Mouse (Mus musculus) liver, postnatal 0 days (tissue): ENCODE measurements at regions not wholly inside any gene's neighbourhood (a gene's known extent, or its start where the extent isn't known, plus 50 kb on each side); places are given as distances from the start of the nearest gene placed in this dataset.

ENCODE experiments used
- ATAC-seq: fragments of 200-750 bp; cut with Nextera tagmentation; 2 replicates; pipeline ENCODE4 v1.8.0; 2017; ENCODE audit warnings: mild to moderate bottlenecking, moderate library complexity
- DNase-seq: peaks from one replicate; pipeline ENCODE4 v3.0.0-alpha.2; 2016
- H3K27ac ChIP-seq: fragments of 300-500 bp; sonication (generic); 2 replicates; pipeline ENCODE4 v1.5.1; 2014; ENCODE audit warnings: antibody characterized with exemption, moderate library complexity, mild to moderate bottlenecking, low read depth
- H3K27me3 ChIP-seq: fragments of 300-500 bp; sonication (generic); 2 replicates; pipeline ENCODE4 v1.6.1; 2014; ENCODE audit warnings: low read length, control low read depth, mixed read lengths; ENCODE audit not compliant: insufficient read depth
- H3K36me3 ChIP-seq: fragments of 300-500 bp; sonication (generic); replicated peaks from 2 replicates; pipeline ENCODE4 v1.6.1; 2014; ENCODE audit warnings: mild to moderate bottlenecking, control low read depth, low read length, moderate library complexity, mixed read lengths; ENCODE audit not compliant: insufficient read depth
- H3K4me1 ChIP-seq: fragments of 300-500 bp; sonication (generic); 2 replicates; pipeline ENCODE4 v1.6.1; 2014; ENCODE audit warnings: antibody characterized with exemption, mild to moderate bottlenecking, control low read depth; ENCODE audit not compliant: insufficient read depth
- H3K4me2 ChIP-seq: fragments of 300-500 bp; sonication (generic); 2 replicates; pipeline ENCODE4 v1.6.1; 2014; ENCODE audit warnings: low read depth, mild to moderate bottlenecking, low read length, moderate library complexity, mixed read lengths
- H3K4me3 ChIP-seq: fragments of 300-500 bp; sonication (generic); 2 replicates; pipeline ENCODE4 v1.5.1; 2014; ENCODE audit warnings: low read depth, low read length
- H3K9ac ChIP-seq: fragments of 300-500 bp; sonication (generic); replicated peaks from 2 replicates; pipeline ENCODE4 v1.6.1; 2014; ENCODE audit warnings: mild to moderate bottlenecking, moderate library complexity
- H3K9me3 ChIP-seq: fragments of 300-500 bp; sonication (generic); 2 replicates; pipeline ENCODE4 v1.6.1; 2016; ENCODE audit warnings: mild to moderate bottlenecking, control low read depth, low read length, mixed read lengths
- CTCF ChIP-seq: sonication (generic); IDR thresholded peaks from 2 replicates; pipeline ENCODE4 v1.5.1; 2016; ENCODE audit warnings: antibody characterized with exemption, low read depth
- EP300 ChIP-seq: IDR thresholded peaks from 2 replicates; pipeline ENCODE4 v1.6.1; 2016; ENCODE audit warnings: antibody characterized with exemption, low read depth, mild to moderate bottlenecking
- WGBS: fragments of 180-500 bp; shearing (Covaris S2); extraction: QIAGEN DNeasy Blood & Tissue Kit; methylation state at CpG from one replicate; pipeline ENCODE4 v1.1.7; 2014; ENCODE audit not compliant: insufficient replicate concordance; 5-methylcytosine and 5-hydroxymethylcytosine counted together

DNA sequence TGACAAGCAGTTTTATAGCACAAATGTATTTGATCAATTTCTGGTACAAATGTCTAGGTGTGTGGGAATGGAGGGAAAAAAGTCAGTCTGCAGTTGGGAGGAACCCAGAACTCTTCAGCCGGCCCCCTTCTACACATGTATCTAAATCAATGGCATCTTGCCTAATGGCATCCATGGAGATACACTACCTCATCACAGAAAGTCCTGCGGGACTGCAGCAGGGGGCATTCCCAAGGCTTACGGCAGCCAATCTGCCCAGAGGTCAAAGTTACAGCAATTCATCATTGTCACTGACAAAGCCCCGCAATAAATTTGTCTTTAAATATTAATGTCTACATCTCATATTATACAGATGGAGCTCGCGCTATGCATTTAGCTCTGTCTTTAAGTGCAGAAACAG lies 135.7 kb upstream of the Arhgap5 start:
- no peaks in the 10 kb centered on the region for H3K4me1 ChIP-seq
- TF ChIP-seq CTCF (no peak), EP300 (no peak)
- no peak for ATAC-seq

GRCm38 (mm10) chr12:52368466-52368865 lies 135.3 kb upstream of the Arhgap5 start:
- no peak for DNase-seq
- 65% methylated on average over 4 of the region's 4 CpGs for WGBS
- peak; percentile 69; the same call in 1 of the 2 replicates for ATAC-seq

More for the DNA sequence above, 135.7 kb upstream of the Arhgap5 start:
- no peak overlapping the region for H3K4me3 ChIP-seq
- H3K4me2 ChIP-seq, result no peak overlapping the region
- H3K27me3 ChIP-seq, result no peaks in the 10 kb centered on the region
- no peak overlapping the region for H3K27ac ChIP-seq
- no peak for DNase-seq
- H3K9me3 ChIP-seq, result no peaks in the 10 kb centered on the region
- 78% methylated on average over 6 of the region's 6 CpGs for WGBS
- H3K9ac ChIP-seq, result no peak overlapping the region
- no peaks in the 10 kb centered on the region for H3K36me3 ChIP-seq

GRCm38 (mm10) chr12:52370153-52370710 lies 133.5 kb upstream of the Arhgap5 start:
- Histone ChIP-seq H3K4me2 (no peak overlapping the region), H3K27me3 (no peaks in the 10 kb centered on the region), H3K36me3 (no peaks in the 10 kb centered on the region), H3K9me3 (no peaks in the 10 kb centered on the region), H3K4me3 (no peak overlapping the region), H3K27ac (no peak overlapping the region), H3K4me1 (no peaks in the 10 kb centered on the region), H3K9ac (no peak overlapping the region)
- no peak for ATAC-seq
- WGBS, result 76% methylated on average over 12 of the region's 12 CpGs
- DNase-seq, result no peak
- no peak for TF ChIP-seq CTCF
- TF ChIP-seq EP300, result no peak

More at GRCm38 (mm10) chr12:52368466-52368865, 135.3 kb upstream of the Arhgap5 start:
- no peak overlapping the region for H3K27ac ChIP-seq
- no peaks in the 10 kb centered on the region for H3K9me3 ChIP-seq
- H3K36me3 ChIP-seq, result no peaks in the 10 kb centered on the region
- H3K4me2 ChIP-seq, result no peak overlapping the region
- H3K4me3 ChIP-seq, result no peak overlapping the region
- no peak overlapping the region for H3K9ac ChIP-seq
- no peaks in the 10 kb centered on the region for H3K27me3 ChIP-seq
- TF ChIP-seq EP300, result no peak
- TF ChIP-seq CTCF, result no peak
- H3K4me1 ChIP-seq, result no peaks in the 10 kb centered on the region

GRCm38 (mm10) chr12:52375116-52375515 lies 128.7 kb upstream of the Arhgap5 start:
- Histone ChIP-seq H3K27ac (no peak overlapping the region), H3K4me2 (no peak overlapping the region), H3K27me3 (no peaks in the 10 kb centered on the region), H3K9ac (no peak overlapping the region), H3K9me3 (no peaks in the 10 kb centered on the region), H3K36me3 (no peaks in the 10 kb centered on the region), H3K4me1 (no peaks in the 10 kb centered on the region), H3K4me3 (no peak overlapping the region)
- ATAC-seq, result no peak
- WGBS, result 88% methylated on average over 4 of the region's 4 CpGs
- DNase-seq, result no peak
- TF ChIP-seq CTCF (no peak), EP300 (no peak)

GRCm38 (mm10) chr12:52376692-52377462 lies 126.9 kb upstream of the Arhgap5 start:
- DNase-seq, result peak; percentile 56
- no peak overlapping the region for H3K9ac ChIP-seq

DNA sequence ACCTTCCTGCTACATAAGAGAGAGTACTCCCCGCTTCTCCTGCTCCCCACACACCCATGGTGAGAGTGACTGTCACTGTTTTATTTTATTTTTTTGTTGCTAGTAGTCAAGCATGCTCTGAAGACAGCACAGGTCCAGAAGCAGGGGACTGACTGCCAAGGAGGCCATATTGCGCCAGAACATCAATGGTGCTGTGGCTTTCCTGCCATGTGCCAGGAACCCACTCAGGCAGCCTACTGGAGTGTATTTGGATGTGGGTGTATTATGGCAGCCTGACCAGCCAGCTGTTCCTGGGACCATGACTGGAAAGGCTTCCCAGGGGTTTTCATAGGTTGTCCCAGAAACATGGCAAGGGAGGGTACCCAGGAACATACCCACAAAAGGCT lies 126.3 kb upstream of the Arhgap5 start:
- 95% methylated on average over 2 of the region's 2 CpGs for WGBS
- Histone ChIP-seq H3K9ac (no peak overlapping the region), H3K27me3 (no peaks in the 10 kb centered on the region), H3K27ac (no peak overlapping the region), H3K4me1 (no peaks in the 10 kb centered on the region), H3K36me3 (no peaks in the 10 kb centered on the region), H3K9me3 (no peaks in the 10 kb centered on the region), H3K4me2 (no peak overlapping the region), H3K4me3 (no peak overlapping the region)
- ATAC-seq (no peak), DNase-seq (no peak)
- no peak for TF ChIP-seq EP300
- TF ChIP-seq CTCF, result no peak

More at GRCm38 (mm10) chr12:52376692-52377462, 126.9 kb upstream of the Arhgap5 start:
- 74% methylated on average over 10 of the region's 10 CpGs for WGBS
- H3K4me2 ChIP-seq, result no peak overlapping the region
- peak; percentile 98 for ATAC-seq
- H3K27me3 ChIP-seq, result no peaks in the 10 kb centered on the region
- no peaks in the 10 kb centered on the region for H3K36me3 ChIP-seq
- 0 out of 2 replicates have a peak, but pooled peaks have one; percentile 39 for TF ChIP-seq EP300
- no peak for TF ChIP-seq CTCF
- H3K9me3 ChIP-seq, result no peaks in the 10 kb centered on the region
- no peaks in the 10 kb centered on the region for H3K4me1 ChIP-seq
- H3K27ac ChIP-seq, result no peak overlapping the region
- no peak overlapping the region for H3K4me3 ChIP-seq
